Mouse (Mus musculus) neural tube, embryonic 15.5 days (tissue): Measurements from ENCODE around the gene Lipe. TPM values are rescaled to one million over a fixed set of nuclear protein-coding genes. Genes with fewer than 3 reads are reported as not detected.

ENCODE experiments used
- ATAC-seq: fragments of 200-750 bp; cut with Nextera tagmentation; 2 replicates; pipeline ENCODE4 v1.8.0; 2017; ENCODE audit warnings: mild to moderate bottlenecking, moderate TSS enrichment, moderate library complexity; ENCODE audit not compliant: low FRiP score
- H3K27ac ChIP-seq: fragments of 300-500 bp; sonication (generic); replicated peaks from 2 replicates; pipeline ENCODE4 v1.5.1; 2015; ENCODE audit warnings: mild to moderate bottlenecking, inconsistent platforms
- H3K27me3 ChIP-seq: fragments of 300-500 bp; sonication (generic); replicated peaks from 2 replicates; pipeline ENCODE4 v1.6.1; 2015; ENCODE audit warnings: inconsistent platforms
- H3K36me3 ChIP-seq: fragments of 300-500 bp; sonication (generic); 2 replicates; pipeline ENCODE4 v1.6.1; 2015; ENCODE audit warnings: inconsistent platforms
- H3K4me1 ChIP-seq: fragments of 300-500 bp; sonication (generic); 2 replicates; pipeline ENCODE4 v1.6.1; 2015; ENCODE audit warnings: inconsistent platforms
- H3K4me2 ChIP-seq: fragments of 300-500 bp; sonication (generic); 2 replicates; pipeline ENCODE4 v1.6.1; 2015; ENCODE audit warnings: inconsistent platforms, mild to moderate bottlenecking, moderate library complexity
- H3K4me3 ChIP-seq: fragments of 300-500 bp; sonication (generic); replicated peaks from 2 replicates; pipeline ENCODE4 v1.5.1; 2015; ENCODE audit warnings: mild to moderate bottlenecking, inconsistent platforms
- H3K9ac ChIP-seq: fragments of 300-500 bp; sonication (generic); replicated peaks from 2 replicates; pipeline ENCODE4 v1.6.1; 2015; ENCODE audit warnings: mild to moderate bottlenecking, inconsistent platforms
- H3K9me3 ChIP-seq: fragments of 300-500 bp; sonication (generic); replicated peaks from 2 replicates; pipeline ENCODE4 v1.6.1; 2016; ENCODE audit warnings: inconsistent platforms
- WGBS: fragments of 180-500 bp; shearing (Covaris S2); methylation state at CpG from one replicate; pipeline ENCODE4 v1.1.7; 2015; ENCODE audit warnings: mixed read lengths; 5-methylcytosine and 5-hydroxymethylcytosine counted together
- polyA plus RNA-seq: library from polyadenylated mRNA; unstranded; fragments of >200 nt; fragmentation: Nextera tagmentation; extraction: Ambion mirVana; gene quantifications from 2 replicates; pipeline ENCODE4 v1.2.1, GENCODE M21; 2015

Lipe gene
- polyA plus RNA-seq, 1 experiment from 2014 or later = 12.5 TPM

DNA sequence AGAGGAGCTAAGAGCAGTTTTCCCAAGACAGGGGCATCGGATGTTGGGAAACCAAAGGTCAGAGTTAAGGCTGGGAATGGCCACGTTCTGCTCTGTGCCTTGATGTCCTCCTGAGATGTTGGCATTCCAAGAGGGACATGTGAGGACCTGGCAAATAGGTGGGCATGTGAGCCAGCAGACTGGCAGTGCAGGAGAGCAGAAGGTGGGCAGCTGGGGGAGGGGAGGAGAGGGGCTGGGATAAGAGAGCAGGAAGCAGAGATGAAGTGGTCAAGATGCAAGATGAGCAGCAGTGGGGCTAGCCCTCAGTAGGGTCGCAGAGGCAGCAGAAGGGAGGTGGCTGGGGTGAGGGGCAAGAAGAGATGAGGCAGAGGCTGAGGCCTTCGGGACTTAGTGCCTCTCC is 14.6 kb downstream of the Lipe start:
- 87% methylated on average over 4 of the region's 4 CpGs for WGBS
- ATAC-seq = no peak
- Histone ChIP-seq H3K4me3 (no peak overlapping the region), H3K27me3 (no peaks in the 10 kb centered on the region), H3K9ac (no peak overlapping the region), H3K4me2 (no peak overlapping the region), H3K9me3 (no peaks in the 10 kb centered on the region), H3K36me3 (peaks cover 65% of the 10 kb centered on the region), H3K4me1 (peaks cover 29% of the 10 kb centered on the region), H3K27ac (no peak overlapping the region)

DNA sequence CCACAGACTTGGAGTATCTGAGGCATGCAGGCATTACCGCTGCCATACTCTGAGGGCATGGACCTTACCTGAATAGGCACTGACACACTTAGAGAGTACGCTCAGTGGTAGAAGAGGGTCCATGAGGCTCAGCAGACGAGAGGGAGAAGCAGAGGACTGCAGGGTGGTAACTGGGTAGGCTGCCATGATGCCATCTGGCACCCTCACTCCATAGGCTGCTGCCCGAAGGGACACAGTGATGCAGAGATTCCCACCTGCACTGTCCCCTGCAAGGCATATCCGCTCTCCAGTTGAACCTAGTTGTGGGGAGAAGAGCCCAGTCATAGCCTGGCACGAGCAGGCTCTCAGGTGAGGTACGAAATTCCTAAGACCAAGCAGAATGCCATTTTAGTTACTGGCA is 15.1 kb downstream of the Lipe start:
- H3K27me3 ChIP-seq = no peaks in the 10 kb centered on the region
- 92% methylated on average over 7 of the region's 7 CpGs for WGBS
- no peak for ATAC-seq
- H3K36me3 ChIP-seq = peaks cover 62% of the 10 kb centered on the region
- H3K27ac ChIP-seq = no peak overlapping the region
- no peaks in the 10 kb centered on the region for H3K9me3 ChIP-seq
- H3K9ac ChIP-seq = no peak overlapping the region
- H3K4me2 ChIP-seq = no peak overlapping the region
- H3K4me1 ChIP-seq = peaks cover 29% of the 10 kb centered on the region
- H3K4me3 ChIP-seq = no peak overlapping the region

DNA sequence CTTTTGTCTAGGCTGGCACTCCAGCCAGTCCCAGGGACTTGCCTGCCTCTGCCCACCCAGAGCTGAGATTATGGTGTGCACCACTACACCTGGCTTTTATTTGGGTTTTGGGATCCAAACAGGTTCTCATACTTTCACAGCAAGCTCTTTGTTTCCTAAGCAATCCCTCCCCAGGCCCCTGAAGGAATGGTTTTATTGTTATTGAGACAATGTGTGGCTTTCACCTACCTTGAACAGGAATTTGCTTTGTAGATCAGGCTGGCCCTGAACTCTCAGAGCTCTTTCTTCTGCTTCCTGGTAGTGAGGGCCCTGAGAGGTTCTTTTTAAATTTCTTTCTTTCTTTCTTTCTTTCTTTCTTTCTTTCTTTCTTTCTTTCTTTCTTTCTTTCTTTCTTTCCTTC is 16.0 kb downstream of the Lipe start:
- no peaks in the 10 kb centered on the region for H3K27me3 ChIP-seq
- H3K4me1 ChIP-seq = peaks cover 35% of the 10 kb centered on the region
- H3K27ac ChIP-seq = no peak overlapping the region
- H3K4me3 ChIP-seq = no peak overlapping the region
- H3K9ac ChIP-seq = no peak overlapping the region
- H3K4me2 ChIP-seq = no peak overlapping the region
- ATAC-seq = no peak
- H3K9me3 ChIP-seq = no peaks in the 10 kb centered on the region
- H3K36me3 ChIP-seq = peaks cover 54% of the 10 kb centered on the region

DNA sequence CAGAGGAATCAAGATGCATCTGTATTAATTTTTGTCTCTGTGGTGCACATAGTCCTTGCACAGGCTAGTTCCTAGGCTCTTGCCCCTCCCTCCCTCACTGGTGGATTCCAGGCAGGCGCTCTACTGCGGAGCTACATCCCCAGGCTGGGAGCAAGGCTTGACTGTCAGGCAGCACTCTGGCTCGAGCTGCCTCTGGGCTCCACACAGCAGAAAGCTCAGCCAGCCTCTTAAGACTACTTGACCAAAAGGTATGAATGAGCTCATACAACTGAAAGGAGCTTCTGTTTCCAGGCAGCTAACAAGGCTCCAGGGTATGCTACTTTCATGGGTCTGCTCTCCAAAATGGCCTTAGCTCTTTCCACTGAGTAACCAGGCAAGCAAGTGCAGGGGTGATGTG is 17.2 kb downstream of the Lipe start:
- Histone ChIP-seq H3K4me2 (no peak overlapping the region), H3K4me1 (peaks cover 42% of the 10 kb centered on the region), H3K27ac (no peak overlapping the region), H3K27me3 (no peaks in the 10 kb centered on the region), H3K4me3 (no peak overlapping the region), H3K36me3 (peaks cover 43% of the 10 kb centered on the region), H3K9me3 (no peaks in the 10 kb centered on the region), H3K9ac (no peak overlapping the region)
- ATAC-seq = no peak
- 52% methylated on average over 3 of the region's 3 CpGs for WGBS

DNA sequence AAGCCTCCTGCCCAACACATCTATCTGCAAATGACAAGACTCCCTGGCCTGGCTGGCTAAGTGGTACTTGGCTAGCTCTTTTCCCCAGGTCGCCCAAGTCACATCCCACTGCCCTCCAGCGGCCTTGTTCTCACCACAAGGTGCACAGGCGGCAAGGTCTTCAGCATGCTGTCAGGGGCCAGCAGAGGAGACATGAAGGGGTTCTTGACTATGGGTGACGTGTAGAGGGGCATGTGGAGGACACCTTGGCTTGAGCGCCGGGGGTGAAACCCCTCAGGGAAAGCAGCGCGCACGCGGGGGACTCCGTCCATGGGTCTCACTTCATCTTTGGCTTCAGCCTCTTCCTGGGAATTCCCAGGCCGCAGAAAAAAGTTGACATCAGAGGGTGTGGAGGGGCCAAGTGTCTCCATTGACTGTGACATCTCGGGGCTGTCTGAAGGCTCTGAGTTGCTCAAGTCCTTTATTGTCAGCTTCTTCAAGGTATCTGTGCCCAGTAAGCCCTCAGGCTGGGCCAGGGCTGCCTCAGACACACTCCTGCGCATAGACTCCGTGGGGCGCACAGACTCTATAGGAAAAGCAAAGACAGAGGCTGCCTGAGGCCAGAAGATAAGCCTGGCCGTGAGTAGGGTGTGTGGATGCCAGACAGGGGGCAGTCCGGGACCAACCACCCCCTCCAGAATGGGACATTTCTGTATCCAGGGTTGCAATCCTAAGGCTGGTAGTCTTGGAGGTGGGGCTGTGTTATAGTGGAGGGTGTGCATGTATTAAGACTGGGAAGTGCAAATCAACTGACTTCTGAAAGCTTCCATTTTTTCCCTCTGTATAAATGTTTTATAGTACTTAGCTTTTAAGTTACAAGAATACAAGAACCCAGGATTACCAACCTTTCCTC is 17.9 kb downstream of the Lipe start:
- no peak for ATAC-seq
- H3K4me1 ChIP-seq = peaks cover 37% of the 10 kb centered on the region
- no peak overlapping the region for H3K9ac ChIP-seq
- 68% methylated on average over 18 of the region's 18 CpGs for WGBS
- peak overlapping the region; percentile 57 for H3K4me2 ChIP-seq
- no peak overlapping the region for H3K4me3 ChIP-seq
- H3K27me3 ChIP-seq = no peaks in the 10 kb centered on the region
- no peaks in the 10 kb centered on the region for H3K9me3 ChIP-seq
- peaks cover 37% of the 10 kb centered on the region for H3K36me3 ChIP-seq
- H3K27ac ChIP-seq = no peak overlapping the region

DNA sequence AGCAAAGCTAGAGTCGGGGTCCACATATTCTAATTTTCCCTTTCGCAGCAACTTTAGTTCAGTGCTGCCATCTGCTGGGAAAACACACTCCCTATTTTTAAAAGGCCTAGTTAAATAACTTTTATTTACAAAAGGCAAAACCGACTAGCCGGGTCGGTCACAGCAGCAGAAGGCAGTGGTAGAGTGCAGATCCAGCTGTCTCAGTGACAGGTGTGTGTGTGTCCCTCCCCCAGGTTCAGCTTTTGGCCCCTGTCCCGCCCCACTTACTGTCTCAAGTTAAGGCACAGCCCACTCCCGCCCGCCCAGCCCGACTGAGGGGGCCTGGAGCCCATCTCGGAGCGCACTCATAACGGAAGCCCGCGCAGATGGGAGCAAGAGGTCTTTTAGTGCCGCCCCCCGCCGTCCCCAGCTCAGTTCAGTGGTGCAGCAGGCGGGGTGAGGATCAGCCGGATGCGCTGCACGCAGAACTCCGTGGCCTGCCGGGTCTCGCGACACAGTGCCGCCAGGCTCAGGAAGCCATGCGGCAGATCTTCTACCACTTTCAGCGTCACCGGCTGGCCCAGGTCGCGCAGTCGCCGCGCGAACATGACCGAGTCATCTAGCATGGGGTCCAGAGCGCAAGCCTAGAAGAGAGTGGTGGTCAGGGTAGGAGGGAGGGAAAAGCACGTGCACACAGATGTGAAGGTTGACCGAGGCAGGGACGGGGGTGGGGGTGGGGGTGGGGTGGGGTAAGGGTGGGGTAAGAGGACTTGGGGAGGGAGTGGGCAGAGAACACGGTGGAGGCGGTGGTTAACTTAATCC is 18.8 kb downstream of the Lipe start:
- Histone ChIP-seq H3K9me3 (no peaks in the 10 kb centered on the region), H3K4me2 (peak overlapping the region; percentile 57), H3K36me3 (peaks cover 28% of the 10 kb centered on the region), H3K27me3 (no peaks in the 10 kb centered on the region), H3K9ac (peak overlapping the region; percentile 24), H3K4me3 (peak overlapping the region; percentile 28), H3K4me1 (peaks cover 35% of the 10 kb centered on the region), H3K27ac (0 out of 2 replicates have a peak overlapping the region, but pooled peaks have one; percentile 30)
- 3% methylated on average over 42 of the region's 42 CpGs for whole genome bisulfite sequencing
- ATAC-seq = peak; percentile 16; the same call in 1 of the 2 replicates

DNA sequence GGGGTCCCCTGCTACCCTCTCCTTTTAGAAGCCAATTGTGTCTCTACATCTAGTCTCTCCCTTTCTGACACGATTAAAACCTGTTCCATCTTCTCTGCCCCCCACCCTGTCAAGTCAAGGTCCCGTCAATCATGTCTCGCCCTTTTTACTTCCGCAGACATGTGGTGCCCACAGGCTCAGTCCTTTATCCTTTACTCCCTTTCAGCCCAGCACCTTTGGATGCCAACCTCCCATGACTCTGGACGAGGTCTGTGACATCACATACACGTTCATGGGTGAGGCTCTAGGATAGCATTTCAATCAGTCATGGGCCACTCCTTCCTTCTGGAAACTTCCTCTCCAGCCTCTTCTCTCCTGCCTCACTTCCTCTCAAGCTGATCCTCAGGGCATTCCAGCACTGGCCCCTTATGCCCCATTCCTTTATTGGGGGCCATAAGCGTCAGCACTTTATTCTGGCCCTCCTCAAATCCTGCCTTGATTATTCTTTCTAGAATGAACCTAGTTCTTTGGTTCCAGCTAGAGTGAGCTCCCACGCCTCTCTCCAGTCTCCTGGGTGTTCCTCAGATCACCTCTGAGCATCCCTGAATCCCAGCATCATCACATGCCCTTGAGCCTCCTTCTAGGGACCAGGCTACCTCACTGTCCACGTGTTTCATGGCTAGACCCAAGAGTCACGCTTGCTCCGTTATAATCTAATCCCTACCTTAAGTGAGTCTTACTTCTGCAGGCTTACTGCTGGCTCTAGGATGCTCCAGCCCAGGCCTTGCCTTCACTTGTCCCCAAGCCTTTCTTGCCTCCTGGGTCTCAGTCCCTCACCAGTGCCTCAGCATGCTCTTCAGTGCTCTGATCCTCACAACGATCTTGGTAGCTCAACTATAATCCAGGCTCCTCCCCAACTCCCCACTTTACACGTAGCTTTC is 20.1 kb downstream of the Lipe start:
- ATAC-seq = no peak
- Histone ChIP-seq H3K36me3 (peaks cover 20% of the 10 kb centered on the region), H3K9me3 (no peaks in the 10 kb centered on the region), H3K4me3 (no peak overlapping the region), H3K4me2 (no peak overlapping the region), H3K27ac (no peak overlapping the region), H3K4me1 (peaks cover 35% of the 10 kb centered on the region), H3K27me3 (no peaks in the 10 kb centered on the region), H3K9ac (no peak overlapping the region)
- 85% methylated on average over 13 of the region's 13 CpGs for WGBS

DNA sequence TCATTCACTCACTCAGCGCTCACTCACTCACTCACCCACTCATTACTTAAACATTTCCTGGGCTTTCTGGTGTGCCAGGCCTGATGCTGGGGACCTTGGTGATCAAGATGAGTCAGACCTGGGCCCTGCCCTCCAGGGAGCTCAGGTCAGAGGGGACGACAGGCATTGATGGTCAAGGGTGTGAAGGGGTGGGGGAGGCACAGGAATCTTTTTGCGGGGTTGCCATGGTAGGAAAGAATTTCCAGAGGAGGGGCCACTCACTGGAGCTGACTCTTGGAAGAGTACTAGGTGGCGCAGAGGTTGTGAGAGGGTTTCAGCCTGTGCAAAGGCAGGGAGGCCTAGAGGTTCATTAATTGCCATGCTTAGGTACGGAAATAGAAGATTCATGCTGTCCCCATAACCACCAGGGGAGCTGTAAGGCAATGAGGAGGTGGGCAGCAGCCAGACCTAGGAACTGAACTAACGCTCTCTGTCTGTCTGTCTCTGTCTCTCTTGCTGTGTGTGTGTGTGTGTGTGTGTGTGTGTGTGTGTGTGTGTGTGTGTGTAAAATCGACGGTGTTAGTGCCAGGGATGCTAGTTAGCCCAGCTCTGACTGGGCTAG is 21.3 kb downstream of the Lipe start:
- ATAC-seq = peak; percentile 15
- 38% methylated on average over 8 of the region's 8 CpGs for WGBS
- H3K9ac ChIP-seq = peak overlapping the region; percentile 24

DNA sequence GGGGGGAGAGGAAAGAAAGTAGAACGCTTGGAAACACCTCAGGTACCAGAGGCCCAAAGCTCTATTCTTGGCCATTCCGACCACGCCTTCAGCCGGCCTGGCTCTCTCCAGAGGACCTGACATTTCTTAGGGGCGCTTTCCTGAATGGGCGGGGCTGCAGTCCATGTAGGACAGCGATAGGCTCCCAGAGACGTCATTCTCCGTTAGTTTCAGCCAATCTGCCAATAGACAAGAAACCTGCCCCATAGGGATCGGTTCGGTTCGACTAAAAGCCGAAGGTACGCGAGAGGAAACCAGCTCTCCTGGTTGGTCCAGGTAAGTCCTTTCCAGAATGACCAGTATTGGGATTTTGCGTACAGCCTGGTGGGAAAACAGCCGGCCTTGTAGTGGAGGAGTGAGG is 22.0 kb downstream of the Lipe start:
- ATAC-seq = peak; percentile 84
- peak overlapping the region; percentile 24 for H3K9ac ChIP-seq

More for the DNA sequence above, 21.3 kb downstream of the Lipe start:
- Histone ChIP-seq H3K4me1 (peaks cover 35% of the 10 kb centered on the region), H3K27ac (no peak overlapping the region), H3K9me3 (no peaks in the 10 kb centered on the region), H3K4me3 (peak overlapping the region; percentile 37), H3K27me3 (no peaks in the 10 kb centered on the region), H3K4me2 (peak overlapping the region; percentile 54), H3K36me3 (peaks cover 10% of the 10 kb centered on the region)

DNA sequence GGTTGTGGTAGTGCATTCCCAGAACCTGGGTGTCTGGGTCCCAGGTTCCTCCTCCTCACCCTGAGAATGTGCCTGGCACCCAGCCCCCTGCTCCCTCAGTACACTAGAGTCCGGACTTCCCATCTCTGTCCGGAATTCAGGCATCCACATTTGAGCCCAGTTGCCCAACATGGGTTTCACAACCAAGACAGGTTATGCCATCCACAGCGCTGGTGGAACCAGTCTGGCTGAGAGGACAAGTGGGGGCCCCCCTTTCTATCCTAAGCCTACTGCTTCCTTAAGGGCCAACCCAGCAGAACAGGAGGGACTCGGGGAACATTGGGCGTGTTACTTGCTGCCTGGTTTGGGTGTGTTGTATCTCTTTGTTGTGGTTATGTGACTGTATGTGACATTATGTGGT is 26.1 kb downstream of the Lipe start:
- Histone ChIP-seq H3K36me3 (no peaks in the 10 kb centered on the region), H3K4me1 (peaks cover 26% of the 10 kb centered on the region), H3K4me2 (no peak overlapping the region), H3K4me3 (no peak overlapping the region), H3K9me3 (no peaks in the 10 kb centered on the region), H3K27me3 (peaks cover 26% of the 10 kb centered on the region), H3K27ac (no peak overlapping the region), H3K9ac (no peak overlapping the region)
- 92% methylated on average over 5 of the region's 5 CpGs for WGBS
- ATAC-seq = no peak

More for the DNA sequence above, 22.0 kb downstream of the Lipe start:
- Histone ChIP-seq H3K27ac (no peak overlapping the region), H3K27me3 (no peaks in the 10 kb centered on the region), H3K9me3 (no peaks in the 10 kb centered on the region), H3K4me1 (peaks cover 35% of the 10 kb centered on the region), H3K36me3 (peaks cover 3% of the 10 kb centered on the region; the same call in 1 of the 2 replicates), H3K4me2 (peak overlapping the region; percentile 54), H3K4me3 (peak overlapping the region; percentile 37)
- WGBS = 3% methylated on average over 17 of the region's 17 CpGs
